Mouse (Mus musculus) mammary gland, adult 2 months (tissue): Measurements from ENCODE around the gene Dnajc7. TPM values are rescaled to one million over a fixed set of nuclear protein-coding genes. Genes with fewer than 3 reads are reported as not detected.

Source experiments
- polyA plus RNA-seq: library from polyadenylated mRNA; depleted of rRNA; stranded (reverse); fragments of >200 nt; gene quantifications from 2 replicates; pipeline ENCODE4 v1.2.3, GENCODE M21; 2012; ENCODE audit warnings: low replicate concordance; rRNA removed

Dnajc7 gene
- polyA plus RNA-seq: 25.5 and 53.3 TPM in 2 replicates

GRCm38 (mm10) chr11:100619982-100620381 is at the start of gene Dnajc7:
Gene Dnajc7, minus strand, starts transcription at chr11:100620168.

DNA sequence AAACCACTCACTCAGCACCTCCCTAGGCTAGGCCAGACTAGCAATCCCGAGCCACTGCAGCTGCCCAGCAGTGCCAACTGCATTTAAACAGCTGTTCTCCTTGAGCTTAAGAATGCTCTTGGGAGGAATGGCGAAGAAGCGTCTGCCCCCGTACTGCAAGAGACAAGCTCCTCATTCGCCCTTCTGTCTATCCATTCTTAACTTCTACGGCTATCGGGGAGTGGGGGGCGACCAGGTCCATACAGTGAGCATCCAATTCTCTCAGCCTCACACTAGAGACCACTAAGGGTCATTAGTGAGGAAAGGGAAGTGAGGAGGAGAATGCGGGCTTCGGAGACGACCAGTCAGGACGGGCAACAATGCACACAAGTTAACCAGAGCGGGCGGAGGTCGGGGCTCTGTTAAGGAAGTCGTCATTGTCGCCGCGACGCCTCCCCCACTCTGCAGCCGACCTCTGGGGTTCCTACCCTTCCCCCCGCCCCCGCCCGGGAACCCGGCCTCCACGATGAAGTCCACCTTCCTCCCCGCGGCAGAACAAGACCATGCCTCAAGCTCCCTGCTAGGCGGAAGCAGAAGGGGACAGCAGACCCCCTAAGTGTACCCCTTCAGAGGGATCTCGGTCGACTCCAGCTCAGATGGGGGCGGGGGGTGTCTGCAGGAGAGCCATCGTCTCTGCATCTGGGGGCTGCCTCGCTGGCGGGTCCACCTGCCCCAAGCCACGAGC is 1.0 kb downstream of the Dnajc7 start, which contains the start of gene Nkiras2:
Gene Nkiras2 (plus strand): TSS at position 484 of the 724 bp plus-strand sequence.

DNA sequence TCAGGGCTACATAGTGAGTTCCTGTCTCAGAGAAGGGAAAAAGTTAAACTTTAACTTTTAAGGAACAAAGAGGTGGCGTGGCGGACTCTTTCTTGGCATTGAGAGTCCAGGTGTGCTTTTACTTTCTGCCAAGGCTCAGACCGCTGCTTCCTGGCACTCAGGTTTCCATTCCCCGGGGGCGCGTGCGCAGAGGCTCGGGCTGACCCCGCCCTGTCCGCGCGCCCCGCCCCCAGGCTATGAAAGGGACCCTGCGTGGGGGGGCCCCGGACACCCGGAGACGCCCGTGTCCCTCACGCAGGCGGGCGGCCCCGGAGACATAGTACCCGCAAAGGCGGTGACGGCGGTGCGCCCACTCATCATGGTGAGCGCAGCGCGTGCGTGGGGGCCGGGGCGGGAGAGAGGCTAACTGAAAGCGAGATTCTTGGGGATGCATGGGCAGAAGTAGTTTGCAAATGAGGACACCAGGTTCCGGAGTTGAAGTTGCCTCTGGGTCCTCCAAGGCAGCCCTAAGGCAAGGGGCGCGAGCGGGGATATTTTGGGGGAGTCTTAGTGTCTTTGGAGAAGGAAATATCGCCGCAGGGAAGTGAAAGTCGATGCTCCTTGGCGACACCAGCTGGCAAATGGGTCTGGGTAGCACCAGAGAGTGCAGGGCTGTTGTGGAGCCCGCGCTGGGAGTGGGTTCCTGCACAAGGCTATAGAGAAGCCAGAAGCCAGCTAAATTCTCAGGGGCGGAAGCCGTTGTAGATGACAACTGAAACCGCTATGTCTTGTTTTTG is 45.1 kb downstream of the Dnajc7 start, which contains the start of gene Cnp:
Gene Cnp (plus strand): TSS at position 197 of the 776 bp plus-strand sequence.

GRCm38 (mm10) chr11:100544832-100545745 is 74.9 kb downstream of the Dnajc7 start, which contains the start of gene Ttc25:
Gene Ttc25, plus strand, starts transcription at chr11:100545607.

Other genes with a start within 250 kb of the Dnajc7 start
- 197 and 231 TPM in 2 replicates for gene Jup, start 222.4 kb downstream of the Dnajc7 start, polyA plus RNA-seq
- gene P3h4, start 205.3 kb downstream of the Dnajc7 start, polyA plus RNA-seq: 22.4 and 40.4 TPM in 2 replicates
- 45.8 and 58.9 TPM in 2 replicates for gene Fkbp10, start 204.5 kb downstream of the Dnajc7 start, polyA plus RNA-seq
- gene Nt5c3b, start 178.4 kb downstream of the Dnajc7 start, polyA plus RNA-seq: 30.1 and 47.6 TPM in 2 replicates
- gene Klhl10, start 178.3 kb downstream of the Dnajc7 start, polyA plus RNA-seq: 0.27 and 0.57 TPM in 2 replicates
- gene Klhl11, start 147.4 kb downstream of the Dnajc7 start, polyA plus RNA-seq: 3.1 and 5.7 TPM in 2 replicates
- 897 and 934 TPM in 2 replicates for gene Acly, start 92.2 kb downstream of the Dnajc7 start, polyA plus RNA-seq
- gene Ttc25, start 74.6 kb downstream of the Dnajc7 start, polyA plus RNA-seq: 1.0 and 2.6 TPM in 2 replicates
- 42.6 and 64.4 TPM in 2 replicates for gene Cnp, start 45.3 kb downstream of the Dnajc7 start, polyA plus RNA-seq
- gene Nkiras2, start 924 bp downstream of the Dnajc7 start, polyA plus RNA-seq: 61.2 and 75.2 TPM in 2 replicates
- gene Zfp385c, start 72.3 kb upstream of the Dnajc7 start, polyA plus RNA-seq: 1.4 and 2.1 TPM in 2 replicates
- gene Dhx58, start 84.1 kb upstream of the Dnajc7 start, polyA plus RNA-seq: 10.3 and 16.6 TPM in 2 replicates
- 37.3 and 46.8 TPM in 2 replicates for gene Kat2a, start 92.3 kb upstream of the Dnajc7 start, polyA plus RNA-seq
- not detected in 2 replicates for gene Hspb9, start 93.7 kb upstream of the Dnajc7 start, polyA plus RNA-seq
- gene Rab5c, start 118.0 kb upstream of the Dnajc7 start, polyA plus RNA-seq: 187 and 251 TPM in 2 replicates
- gene Kcnh4, start 139.8 kb upstream of the Dnajc7 start, polyA plus RNA-seq: 0.72 and 1.3 TPM in 2 replicates
- gene Hcrt, start 142.8 kb upstream of the Dnajc7 start, polyA plus RNA-seq: not detected in 2 replicates
- gene Ghdc, start 150.8 kb upstream of the Dnajc7 start, polyA plus RNA-seq: 15.5 and 16.5 TPM in 2 replicates
- 54.0 and 56.3 TPM in 2 replicates for gene Stat5b, start 230.6 kb upstream of the Dnajc7 start, polyA plus RNA-seq
- gene Stat5a, start 239.2 kb upstream of the Dnajc7 start, polyA plus RNA-seq: 82.3 and 109 TPM in 2 replicates